Mouse (Mus musculus): Measurements from ENCODE around the gene Dhrs7b. TPM values are rescaled to one million over a fixed set of nuclear protein-coding genes. Genes with fewer than 3 reads are reported as not detected.
"Not testable (repeated sequence)": the region's sequence is repeated elsewhere in the genome, so short reads cannot be mapped to it uniquely, and the experiment has no call there.

The Dhrs7b gene
- polyA plus RNA-seq, 1 experiment, result 6.0 TPM

DNA sequence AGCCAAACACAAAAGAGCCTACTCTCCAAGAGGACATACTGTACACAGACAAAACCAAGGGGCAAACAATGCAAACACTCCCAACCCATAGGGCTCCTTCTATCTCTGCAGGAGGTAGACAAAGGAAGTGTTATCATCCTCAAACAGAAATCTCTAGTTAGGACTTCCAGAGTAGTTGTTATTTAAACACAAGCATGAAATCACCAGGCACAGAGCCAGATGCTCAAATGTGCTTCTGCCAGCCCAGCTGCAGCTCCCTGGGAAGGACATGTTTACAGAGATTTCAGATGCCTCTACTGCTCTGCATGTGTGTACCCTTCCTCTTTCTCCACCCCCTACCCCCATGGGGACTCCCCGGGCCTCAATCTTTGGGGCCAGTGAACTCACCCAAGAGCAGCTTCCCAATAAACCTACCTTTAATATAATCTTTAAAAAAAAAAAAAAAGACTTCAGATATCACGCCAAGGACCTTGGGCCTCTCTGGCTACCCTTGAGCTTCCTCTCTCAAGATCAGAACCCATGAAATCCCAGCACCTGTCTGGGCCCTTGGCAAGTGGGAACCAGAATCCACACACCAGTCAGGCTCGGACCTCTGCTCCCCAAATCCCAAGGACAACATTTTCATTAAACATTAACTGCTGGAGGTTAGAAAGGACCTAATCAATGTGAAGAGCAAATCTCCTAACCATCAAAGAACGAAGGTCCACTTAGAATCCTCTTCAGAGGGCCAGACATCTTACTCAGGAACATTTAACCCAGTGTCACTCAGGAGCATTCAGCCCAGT, 22.0 kb upstream of the Dhrs7b start:
- WGBS, result 68% methylated on average over 4 of the region's 4 CpGs
- DNase-seq (ENCODE audit: low read depth in 1 of 2, low spot score in 2 of 2), result no peak
- TF ChIP-seq POLR2A (IDR thresholded peaks at IDR 0.05; ENCODE audit: low read depth, low read length) (no peak), CTCF (IDR thresholded peaks at IDR 0.05; ENCODE audit: extremely low read depth, insufficient read depth, insufficient read length, insufficient replicate concordance) (no peak)
- H3K36me3 ChIP-seq (ENCODE audit: control insufficient read depth, insufficient read depth, low read length), result no peaks in the 10 kb centered on the region; the same call in 1 of the 2 replicates
- H3K4me1 ChIP-seq (ENCODE audit: control insufficient read depth, insufficient read depth, insufficient read length), result no peaks in the 10 kb centered on the region
- H3K4me3 ChIP-seq (ENCODE audit: extremely low read depth, insufficient read depth, insufficient read length), result no peak overlapping the region
- H3K27me3 ChIP-seq (ENCODE audit: control insufficient read depth, insufficient read depth, low read length), result no peaks in the 10 kb centered on the region
- H3K27ac ChIP-seq (ENCODE audit: insufficient read depth, low read length), result no peak overlapping the region

DNA sequence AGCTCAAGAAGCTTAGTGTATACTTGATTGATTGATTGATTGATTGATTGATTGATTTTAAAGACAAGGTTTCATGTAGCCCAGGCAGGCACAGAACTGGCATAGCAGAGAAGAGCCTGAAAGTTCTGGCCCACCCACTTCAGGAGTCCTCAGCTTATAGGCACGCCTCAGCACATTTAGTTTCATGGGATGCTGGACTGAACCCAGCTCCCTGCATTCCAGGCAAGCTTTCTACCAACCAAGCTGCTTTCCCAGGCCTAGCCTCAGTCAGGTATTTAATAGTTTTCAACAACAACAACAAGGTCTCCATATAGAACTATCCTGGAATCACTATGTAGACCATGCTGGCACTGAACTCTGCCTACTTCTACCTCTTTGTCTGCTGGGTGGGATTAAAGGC, 20.9 kb upstream of the Dhrs7b start:
- no peaks in the 10 kb centered on the region for H3K36me3 ChIP-seq (ENCODE audit: control insufficient read depth, insufficient read depth, low read length)
- 72% methylated on average over 1 of the region's 1 CpGs for WGBS
- TF ChIP-seq CTCF (IDR thresholded peaks at IDR 0.05; ENCODE audit: extremely low read depth, insufficient read depth, insufficient read length, insufficient replicate concordance) (no peak), POLR2A (IDR thresholded peaks at IDR 0.05; ENCODE audit: low read depth, low read length) (no peak)
- no peak overlapping the region for H3K27ac ChIP-seq (ENCODE audit: insufficient read depth, low read length)
- H3K4me3 ChIP-seq (ENCODE audit: extremely low read depth, insufficient read depth, insufficient read length), result no peak overlapping the region
- H3K4me1 ChIP-seq (ENCODE audit: control insufficient read depth, insufficient read depth, insufficient read length), result no peaks in the 10 kb centered on the region
- no peak for DNase-seq (ENCODE audit: low read depth in 1 of 2, low spot score in 2 of 2)
- no peaks in the 10 kb centered on the region for H3K27me3 ChIP-seq (ENCODE audit: control insufficient read depth, insufficient read depth, low read length)

DNA sequence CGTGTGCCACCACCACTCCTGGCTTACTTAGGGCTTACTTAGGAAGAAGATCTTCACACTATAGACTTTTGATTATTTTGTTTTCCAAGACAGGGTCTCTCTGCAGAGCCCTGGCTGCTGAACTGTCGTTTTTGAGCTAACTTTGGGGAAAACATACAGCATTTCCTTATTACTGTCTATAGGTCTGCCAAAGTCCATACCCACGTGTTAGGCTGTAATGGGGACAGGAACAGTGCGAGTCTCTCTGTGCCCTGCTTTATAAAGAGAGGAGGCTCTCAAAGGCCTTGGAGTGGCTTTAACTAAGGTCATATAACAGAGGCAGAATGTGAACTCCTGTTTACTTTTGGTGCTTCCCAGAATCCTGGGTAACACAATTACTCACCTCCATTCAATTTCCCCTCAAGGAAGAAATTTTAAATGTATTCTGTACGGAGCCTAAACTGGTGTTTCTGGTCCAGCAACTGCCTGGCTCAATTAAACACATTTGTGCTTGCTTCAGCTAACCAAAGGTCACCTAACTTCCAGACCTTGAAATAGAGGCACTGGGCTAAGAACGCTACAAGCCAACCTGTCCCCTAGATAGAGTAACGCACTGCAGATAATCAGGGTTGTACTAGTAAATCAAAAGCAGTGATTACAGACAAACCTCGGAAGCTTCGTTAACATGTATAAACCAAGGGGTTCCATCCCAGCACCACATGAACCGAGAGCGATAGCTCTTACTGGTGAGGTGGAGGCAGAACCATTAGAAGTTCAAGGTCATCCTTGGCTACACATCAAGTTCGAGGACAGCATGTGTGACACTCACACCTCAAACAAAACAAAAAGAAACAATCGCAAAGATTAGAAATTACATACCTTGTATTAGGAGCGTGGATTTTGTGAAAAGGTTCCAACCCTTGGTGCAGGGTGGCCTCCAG, 20.1 kb upstream of the Dhrs7b start:
- Histone ChIP-seq H3K4me3 (ENCODE audit: extremely low read depth, insufficient read depth, insufficient read length) (peak overlapping the region; percentile 59; the same call in 1 of the 2 replicates), H3K27ac (ENCODE audit: insufficient read depth, low read length) (no peak overlapping the region), H3K27me3 (ENCODE audit: control insufficient read depth, insufficient read depth, low read length) (no peaks in the 10 kb centered on the region), H3K36me3 (ENCODE audit: control insufficient read depth, insufficient read depth, low read length) (no peaks in the 10 kb centered on the region), H3K4me1 (ENCODE audit: control insufficient read depth, insufficient read depth, insufficient read length) (no peaks in the 10 kb centered on the region)
- no peak for TF ChIP-seq POLR2A (IDR thresholded peaks at IDR 0.05; ENCODE audit: low read depth, low read length)
- no peak for TF ChIP-seq CTCF (IDR thresholded peaks at IDR 0.05; ENCODE audit: extremely low read depth, insufficient read depth, insufficient read length, insufficient replicate concordance)
- DNase-seq (ENCODE audit: low read depth in 1 of 2, low spot score in 2 of 2), result no peak
- WGBS, result 14% methylated on average over 14 of the region's 14 CpGs

DNA sequence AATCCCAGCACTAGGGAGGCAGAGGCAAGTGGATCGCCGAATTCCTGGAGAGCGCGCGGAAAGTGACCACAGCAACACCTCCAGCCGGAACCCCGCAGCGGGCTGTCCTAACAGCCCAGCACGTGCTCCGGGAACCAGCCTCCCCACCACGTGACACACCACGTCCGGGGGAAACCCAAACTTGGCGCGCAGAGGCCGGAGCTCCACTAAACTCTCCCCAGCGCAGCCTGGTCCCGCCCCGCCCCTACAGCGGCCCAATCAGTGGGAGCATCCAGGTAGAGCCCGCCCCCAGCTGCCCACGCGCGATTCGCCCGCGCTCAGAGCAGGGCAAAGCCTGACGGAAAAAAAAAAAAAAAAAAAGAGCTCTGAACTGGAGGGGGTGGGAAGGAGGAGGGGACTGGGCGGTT, 19.4 kb upstream of the Dhrs7b start:
- no peak for TF ChIP-seq CTCF (IDR thresholded peaks at IDR 0.05; ENCODE audit: extremely low read depth, insufficient read depth, insufficient read length, insufficient replicate concordance)
- TF ChIP-seq POLR2A (IDR thresholded peaks at IDR 0.05; ENCODE audit: low read depth, low read length), result no peak
- Histone ChIP-seq H3K27ac (ENCODE audit: insufficient read depth, low read length) (no peak overlapping the region), H3K27me3 (ENCODE audit: control insufficient read depth, insufficient read depth, low read length) (no peaks in the 10 kb centered on the region), H3K4me1 (ENCODE audit: control insufficient read depth, insufficient read depth, insufficient read length) (no peaks in the 10 kb centered on the region), H3K4me3 (ENCODE audit: extremely low read depth, insufficient read depth, insufficient read length) (peak overlapping the region; percentile 59), H3K36me3 (ENCODE audit: control insufficient read depth, insufficient read depth, low read length) (no peaks in the 10 kb centered on the region)
- DNase-seq (ENCODE audit: low read depth in 1 of 2, low spot score in 2 of 2), result peak; percentile 82 to 94
- 1% methylated on average over 29 of the region's 29 CpGs for WGBS

DNA sequence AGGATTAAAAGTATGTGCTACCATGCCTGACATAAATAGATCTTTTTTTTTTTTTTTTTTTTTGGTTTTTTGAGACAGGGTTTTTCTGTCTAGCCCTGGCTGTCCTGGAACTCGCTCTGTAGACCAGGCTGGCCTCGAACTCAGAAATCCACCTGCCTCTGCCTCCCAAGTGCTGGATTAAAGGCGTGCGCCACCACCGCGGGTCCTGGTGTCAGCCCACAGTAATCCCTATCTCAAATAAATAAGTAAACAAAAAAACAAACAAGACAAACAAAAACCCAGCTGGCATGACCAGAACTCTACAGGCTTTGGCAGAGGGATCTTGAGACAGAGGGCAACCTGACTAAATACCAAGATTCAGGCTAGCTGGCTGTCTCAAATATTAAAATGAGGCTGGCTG, 18.8 kb upstream of the Dhrs7b start, which contains the start of gene Shmt1:
TSS of gene Shmt1 (minus strand) at position 101 of the 400 bp plus-strand sequence.
- H3K4me3 ChIP-seq (ENCODE audit: extremely low read depth, insufficient read depth, insufficient read length), result peak within 1 kb of the TSS; percentile 59
- WGBS, result 38% methylated on average over 6 of the region's 6 CpGs
- H3K4me1 ChIP-seq (ENCODE audit: control insufficient read depth, insufficient read depth, insufficient read length); H3K27ac ChIP-seq (ENCODE audit: insufficient read depth, low read length); H3K27me3 ChIP-seq (ENCODE audit: control insufficient read depth, insufficient read depth, low read length); DNase-seq (ENCODE audit: low read depth in 1 of 2, low spot score in 2 of 2); H3K36me3 ChIP-seq (ENCODE audit: control insufficient read depth, insufficient read depth, low read length): not testable (repeated sequence)

DNA sequence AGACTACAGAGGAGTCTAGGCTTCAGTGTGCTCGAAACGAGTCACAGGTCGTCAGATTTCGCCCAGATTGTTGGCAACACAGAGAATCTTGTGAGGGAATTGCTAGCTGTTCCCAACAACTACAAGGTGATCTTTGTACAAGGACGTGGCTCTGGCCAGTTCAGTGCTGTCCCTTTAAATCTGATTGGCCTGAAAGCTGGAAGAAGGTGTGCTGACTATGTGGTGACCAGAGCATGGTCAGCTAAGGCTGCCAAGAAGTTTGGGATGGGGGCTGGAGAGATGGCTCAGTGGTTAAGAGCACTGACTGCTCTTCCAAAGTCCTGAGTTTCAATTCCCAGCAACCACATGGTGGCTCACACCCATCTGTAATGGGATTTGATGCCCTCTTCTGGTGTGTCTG, 14.0 kb upstream of the Dhrs7b start:
- TF ChIP-seq CTCF (IDR thresholded peaks at IDR 0.05; ENCODE audit: extremely low read depth, insufficient read depth, insufficient read length, insufficient replicate concordance), result no peak
- no peak for TF ChIP-seq POLR2A (IDR thresholded peaks at IDR 0.05; ENCODE audit: low read depth, low read length)
- no peak overlapping the region for H3K4me3 ChIP-seq (ENCODE audit: extremely low read depth, insufficient read depth, insufficient read length)
- H3K27me3 ChIP-seq (ENCODE audit: control insufficient read depth, insufficient read depth, low read length), result no peaks in the 10 kb centered on the region
- no peaks in the 10 kb centered on the region for H3K4me1 ChIP-seq (ENCODE audit: control insufficient read depth, insufficient read depth, insufficient read length)
- DNase-seq (ENCODE audit: low read depth in 1 of 2, low spot score in 2 of 2), result no peak
- WGBS, result 71% methylated on average over 5 of the region's 5 CpGs
- no peak overlapping the region for H3K27ac ChIP-seq (ENCODE audit: insufficient read depth, low read length)
- no peaks in the 10 kb centered on the region for H3K36me3 ChIP-seq (ENCODE audit: control insufficient read depth, insufficient read depth, low read length)
